Mouse (Mus musculus): ENCODE data around the gene Mrps35.

- TF ChIP-seq EP300 (IDR thresholded peaks at IDR 0.05; ENCODE audit: low read depth) (no peak), CTCF (IDR thresholded peaks at IDR 0.05; ENCODE audit: low read depth) (0 out of 2 replicates have a peak, but pooled peaks have one; percentile 8)
Observed at GRCm38 (mm10) chr6:147097346-147097929, 54.9 kb downstream of the Mrps35 start.
